Mouse (Mus musculus) cerebellum, adult 11-12 months (tissue): Measurements from ENCODE around the gene Myg1.
A peak's percentile ranks its signal among the peaks of the same experiment; 100 is the strongest.
"Not testable (repeated sequence)": the region's sequence is repeated elsewhere in the genome, so short reads cannot be mapped to it uniquely, and the experiment has no call there.

Experiments used
- DNase-seq: peaks from one replicate; pipeline ENCODE4 v3.0.0; 2022

The Myg1 gene

DNA sequence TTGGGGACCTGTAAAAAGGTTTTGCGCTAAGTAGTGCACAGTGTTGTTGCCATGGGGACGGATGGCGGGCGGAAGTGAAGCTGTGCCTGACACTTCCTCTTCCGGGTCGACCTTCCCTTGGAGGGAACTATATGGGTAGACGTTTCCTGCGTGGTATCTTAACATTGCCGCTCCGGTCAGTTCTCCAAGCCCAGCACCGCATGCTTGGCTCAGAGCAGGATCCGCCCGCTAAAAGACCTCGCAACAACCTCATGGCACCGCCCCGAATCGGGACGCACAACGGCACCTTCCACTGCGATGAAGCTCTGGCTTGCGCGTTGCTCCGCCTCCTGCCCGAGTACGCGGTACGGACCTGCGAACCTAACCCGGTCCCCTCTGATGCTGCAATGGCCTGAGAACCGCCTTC lies at the start of gene Myg1:
Myg1 (plus strand) TSS at position 100 of the 406 bp plus-strand sequence.
- peak; percentile 79 for DNase-seq

DNA sequence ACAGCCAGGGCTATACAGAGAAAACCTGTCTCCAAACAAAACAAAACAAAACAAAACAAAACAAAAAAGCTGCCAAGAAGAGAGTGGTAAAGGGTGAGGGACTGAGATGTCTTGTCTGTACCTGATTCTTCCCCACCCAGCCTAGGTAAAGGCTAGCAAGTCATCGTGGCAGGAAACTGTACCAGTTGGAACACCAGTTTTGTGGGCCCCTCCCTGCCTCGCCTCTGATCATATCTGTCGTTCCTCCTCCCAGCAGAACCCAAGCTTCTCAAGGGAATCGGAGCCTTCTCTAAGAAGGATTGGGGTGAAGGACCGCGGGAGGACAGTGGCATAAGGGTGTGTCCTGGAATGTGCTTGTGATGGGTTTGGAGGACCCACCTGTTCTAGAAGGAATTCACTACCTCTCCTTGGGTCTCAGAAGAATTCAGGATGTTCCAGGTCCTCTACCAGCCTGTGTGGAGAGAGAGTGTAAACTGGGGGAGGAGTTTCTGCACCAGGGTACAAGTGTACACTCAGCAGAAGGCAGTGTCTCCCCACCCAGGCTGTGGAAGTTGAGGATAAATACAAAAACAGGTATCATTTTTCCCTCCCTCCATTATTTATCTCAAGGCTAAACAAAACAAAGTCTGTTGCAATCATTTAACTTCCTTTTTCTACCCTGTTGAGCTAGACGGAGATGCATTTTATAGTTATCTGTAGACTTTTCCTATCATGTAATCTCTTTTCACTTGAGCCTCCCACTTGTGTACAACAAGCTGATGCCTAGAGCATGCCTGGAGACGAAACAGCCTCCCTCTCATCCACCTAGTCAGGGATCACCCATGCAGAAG lies 48.8 kb upstream of the Myg1 start:
- DNase-seq, result no peak

DNA sequence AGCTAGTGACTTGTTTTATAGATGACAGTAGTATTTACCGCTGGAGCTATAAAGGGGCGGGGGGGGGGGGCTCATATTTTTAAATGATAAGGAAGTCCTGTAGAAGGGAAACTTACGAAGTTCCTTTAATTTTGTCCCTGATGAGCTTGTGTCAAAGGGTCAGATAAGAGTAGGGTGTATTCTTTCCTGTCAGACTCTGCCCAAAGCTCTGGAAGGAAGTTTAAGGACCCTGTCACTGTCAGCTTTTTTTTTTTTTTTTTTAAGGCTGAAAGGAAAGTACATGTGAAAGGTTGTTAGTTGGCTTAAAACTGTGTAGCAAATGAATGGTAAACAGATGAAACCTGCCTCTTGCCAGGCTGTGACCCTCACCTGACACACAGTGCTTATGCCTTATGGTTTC lies 47.9 kb upstream of the Myg1 start:
- no peak for DNase-seq

DNA sequence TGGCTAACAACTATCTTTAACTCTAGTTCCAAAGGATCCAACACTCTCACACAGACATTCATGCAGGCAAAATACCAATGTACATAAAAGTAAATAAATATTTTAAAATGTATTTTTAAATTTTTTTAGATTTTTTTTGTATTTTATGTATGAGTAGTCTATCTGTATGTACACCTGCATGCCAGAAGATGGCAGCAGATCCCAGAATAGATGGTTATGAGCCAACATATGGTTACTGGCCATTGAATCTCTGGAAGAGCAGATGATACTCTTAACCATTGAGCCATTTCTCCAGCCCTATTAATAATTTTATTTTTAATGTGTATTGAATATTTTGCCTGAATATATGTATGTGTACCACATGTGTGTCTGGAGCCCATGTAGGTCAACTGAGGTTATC lies 44.1 kb upstream of the Myg1 start:
- no peak for DNase-seq

DNA sequence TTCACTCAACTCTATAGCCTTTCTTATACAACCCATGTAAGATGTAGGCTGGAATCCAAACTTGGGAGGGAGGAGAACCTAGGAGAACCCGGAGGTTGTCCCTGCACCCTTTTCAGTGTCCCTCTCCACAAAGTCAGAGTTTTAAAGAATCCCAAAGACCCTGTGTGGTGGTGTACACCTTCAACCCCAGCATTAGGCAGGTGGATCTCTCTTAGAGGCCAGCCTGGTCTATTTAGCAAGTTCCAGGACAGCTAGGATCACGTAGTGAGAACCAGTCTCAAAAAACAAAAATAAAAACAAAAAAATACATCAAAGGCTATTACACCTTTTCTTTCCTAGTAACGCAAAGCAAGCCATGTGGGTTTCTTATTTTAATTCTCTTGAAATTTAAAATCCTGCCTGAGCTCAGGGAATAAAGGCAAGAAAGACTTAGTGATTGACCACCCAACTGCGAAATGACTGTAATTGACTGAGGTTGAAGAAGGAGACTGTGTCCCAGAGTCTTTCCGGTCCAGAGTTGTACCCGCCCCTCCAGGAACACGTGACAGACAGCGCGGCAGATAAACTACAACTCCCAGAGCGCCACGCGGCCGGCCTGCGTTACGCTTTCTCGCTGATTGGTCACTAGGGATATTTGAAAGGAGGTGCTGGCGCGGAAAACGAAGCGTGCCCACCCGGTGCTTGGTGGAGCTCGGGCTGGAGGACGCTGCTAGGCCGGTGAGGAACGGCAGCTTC lies 35.7 kb upstream of the Myg1 start, which contains the start of gene Espl1:
Espl1 (plus strand) TSS at position 634 of the 735 bp plus-strand sequence.
- DNase-seq, result peak; percentile 89

DNA sequence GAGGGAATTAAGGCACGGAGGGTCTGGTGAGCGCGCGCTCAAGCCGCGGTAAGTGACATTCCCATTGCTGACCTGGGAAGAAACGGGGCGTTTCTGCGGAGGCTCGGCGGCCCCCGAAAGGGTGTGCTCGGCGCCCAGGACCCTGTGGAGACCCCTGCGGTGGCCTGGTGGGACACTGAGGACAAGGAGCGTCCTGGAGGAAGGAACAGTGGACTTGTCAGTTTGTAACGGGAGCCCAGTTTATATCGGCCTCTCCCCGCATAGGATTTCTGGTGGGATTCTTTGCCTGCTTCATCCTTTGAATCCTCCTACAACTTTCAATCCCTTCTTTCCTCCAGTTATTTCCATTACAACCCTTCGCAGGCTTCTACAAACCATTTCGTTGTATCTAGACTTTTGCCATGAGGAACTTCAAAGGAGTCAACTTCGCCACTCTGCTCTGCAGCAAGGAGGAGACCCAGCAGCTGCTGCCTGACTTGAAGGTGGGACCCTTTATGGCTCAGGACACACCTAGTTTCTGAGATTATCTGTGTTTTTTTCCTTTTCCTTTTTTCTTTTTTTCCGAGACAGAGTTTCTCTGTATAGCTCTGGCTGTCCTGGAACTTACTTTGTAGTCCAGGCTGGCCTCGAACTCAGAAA lies 35.0 kb upstream of the Myg1 start:
- DNase-seq, result no peak

DNA sequence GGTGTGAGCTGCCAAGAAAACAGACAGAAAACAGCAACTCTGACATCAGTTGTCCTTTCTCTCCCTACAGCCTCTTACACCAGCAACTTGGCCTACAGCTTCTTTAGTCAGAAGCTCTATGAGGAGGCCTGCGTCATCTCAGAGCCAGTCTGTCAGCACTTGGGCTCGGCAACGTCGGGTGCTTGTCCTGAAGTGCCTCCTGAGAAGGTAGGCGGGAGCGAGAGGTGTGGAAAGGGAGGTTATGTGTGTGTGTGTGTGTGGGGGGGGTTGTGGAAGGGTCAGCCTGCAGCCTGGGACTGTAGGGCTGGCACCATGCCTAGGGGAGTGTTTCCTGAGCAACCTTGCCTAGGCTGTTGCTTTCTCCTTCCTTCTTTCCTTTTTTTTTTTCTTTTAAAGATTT lies 29.0 kb upstream of the Myg1 start:
- no peak for DNase-seq

DNA sequence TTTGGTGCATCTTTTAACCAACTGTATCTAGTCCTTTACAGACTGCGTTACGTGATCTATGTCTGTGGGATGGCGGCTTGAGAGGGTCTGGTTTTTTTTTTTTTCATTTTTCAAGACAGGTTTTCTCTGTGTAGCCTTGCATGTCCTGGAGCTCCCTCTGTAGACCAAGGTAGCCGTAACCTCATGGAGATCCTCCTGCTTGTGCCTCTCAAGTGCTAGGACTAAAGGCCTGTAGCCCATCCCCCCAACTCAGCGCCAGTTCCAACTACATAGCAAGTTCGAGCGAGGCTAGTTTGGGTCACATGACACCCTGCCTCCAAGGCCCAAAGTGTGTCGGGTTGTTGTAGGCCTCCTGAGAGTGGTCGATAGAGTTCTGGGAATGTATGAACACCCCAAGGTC lies 22.8 kb upstream of the Myg1 start:
- DNase-seq, result no peak

DNA sequence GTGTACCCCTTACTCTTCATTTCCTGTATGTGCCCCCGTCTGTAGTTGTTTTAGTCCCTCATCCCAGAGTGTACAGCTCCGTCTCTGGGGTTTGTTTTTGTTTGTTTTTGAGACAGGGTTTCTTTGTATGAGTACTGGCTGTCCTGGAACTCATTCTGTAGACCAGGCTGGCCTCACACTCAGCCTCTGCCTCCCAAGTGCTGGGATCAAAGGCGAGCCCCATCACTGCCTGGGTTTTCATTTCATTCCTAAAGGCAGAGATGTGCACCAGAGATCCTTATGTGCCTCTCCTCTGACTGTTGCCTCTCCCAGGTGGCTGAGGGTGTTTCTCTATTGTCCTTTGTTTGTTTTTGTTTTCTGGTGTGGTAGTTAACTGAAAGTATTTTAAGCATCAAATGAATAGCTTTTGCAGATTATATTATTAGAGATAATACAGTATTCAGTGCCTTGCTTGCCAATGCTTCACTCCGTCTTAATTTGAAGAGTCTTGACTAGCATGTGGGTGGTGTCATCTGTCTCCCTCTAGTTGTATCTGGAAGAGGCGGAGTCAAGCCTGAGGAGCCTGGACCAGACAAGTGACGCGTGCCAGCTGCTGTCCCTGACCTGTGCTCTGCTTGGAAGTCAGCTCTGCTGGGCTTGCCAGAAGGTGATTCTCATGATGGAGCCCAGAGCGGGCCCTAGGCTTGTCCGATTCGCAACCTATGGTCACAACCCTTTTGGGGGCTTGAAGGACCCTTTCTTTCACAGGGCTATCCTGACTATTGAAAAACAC lies 21.2 kb upstream of the Myg1 start:
- DNase-seq, result no peak

DNA sequence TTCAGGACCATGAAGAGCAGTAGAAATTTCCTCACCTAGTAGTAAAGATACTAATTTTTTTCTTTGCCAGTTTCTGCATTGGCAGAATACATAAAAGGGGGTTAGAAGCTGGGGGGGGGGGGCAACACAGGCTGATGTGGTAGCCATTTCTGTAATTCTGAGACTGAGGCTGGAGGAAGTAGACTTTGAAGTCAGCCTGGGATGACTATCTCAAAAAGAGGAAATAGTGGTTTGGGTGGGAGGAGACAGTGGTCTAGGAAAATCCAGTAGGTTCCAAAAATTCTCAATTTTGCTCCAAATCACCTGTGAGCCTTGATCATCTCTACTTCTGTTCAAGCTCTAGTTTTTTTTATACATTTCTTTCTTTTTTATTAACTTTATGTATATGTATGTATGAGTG lies 20.0 kb upstream of the Myg1 start:
- no peak for DNase-seq

DNA sequence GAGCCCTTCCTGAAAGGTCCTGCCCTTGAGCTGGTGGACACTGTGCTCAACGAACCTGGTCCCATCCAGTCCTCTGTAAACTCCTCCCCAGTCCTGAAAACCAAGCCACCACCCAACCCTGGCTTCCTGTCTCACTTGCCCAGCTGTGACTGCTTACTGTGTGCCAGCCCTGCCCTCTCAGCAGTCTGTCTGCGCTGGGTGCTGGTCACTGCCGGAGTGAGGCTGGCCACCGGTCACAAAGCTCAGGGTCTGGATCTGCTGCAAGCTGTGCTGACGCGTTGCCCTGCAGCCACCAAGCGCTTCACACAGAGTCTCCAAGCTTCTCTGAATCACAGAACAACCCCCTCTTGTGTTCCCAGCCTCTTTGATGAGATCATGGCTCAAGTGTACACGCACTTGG lies 16.2 kb upstream of the Myg1 start:
- DNase-seq, result no peak

DNA sequence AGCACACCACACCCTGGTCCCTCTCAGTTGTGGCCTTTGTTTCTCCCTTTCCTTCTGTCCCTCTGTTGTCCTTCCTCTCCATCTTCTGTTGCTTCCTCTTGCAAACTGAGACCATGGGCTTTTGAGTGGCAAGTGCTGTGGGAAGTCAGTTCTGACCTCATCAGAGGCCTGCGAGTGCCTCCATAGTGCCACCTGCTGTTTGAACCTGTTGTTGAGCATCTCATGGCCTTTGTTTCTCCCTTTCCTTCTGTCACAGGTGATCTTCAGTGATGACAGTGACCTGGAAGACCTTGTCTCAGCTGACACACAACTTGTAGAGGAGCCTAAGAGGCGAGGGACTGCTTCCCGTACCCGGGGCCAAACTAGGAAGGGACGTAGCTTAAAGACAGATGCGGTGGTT lies 15.2 kb upstream of the Myg1 start:
- no peak for DNase-seq

DNA sequence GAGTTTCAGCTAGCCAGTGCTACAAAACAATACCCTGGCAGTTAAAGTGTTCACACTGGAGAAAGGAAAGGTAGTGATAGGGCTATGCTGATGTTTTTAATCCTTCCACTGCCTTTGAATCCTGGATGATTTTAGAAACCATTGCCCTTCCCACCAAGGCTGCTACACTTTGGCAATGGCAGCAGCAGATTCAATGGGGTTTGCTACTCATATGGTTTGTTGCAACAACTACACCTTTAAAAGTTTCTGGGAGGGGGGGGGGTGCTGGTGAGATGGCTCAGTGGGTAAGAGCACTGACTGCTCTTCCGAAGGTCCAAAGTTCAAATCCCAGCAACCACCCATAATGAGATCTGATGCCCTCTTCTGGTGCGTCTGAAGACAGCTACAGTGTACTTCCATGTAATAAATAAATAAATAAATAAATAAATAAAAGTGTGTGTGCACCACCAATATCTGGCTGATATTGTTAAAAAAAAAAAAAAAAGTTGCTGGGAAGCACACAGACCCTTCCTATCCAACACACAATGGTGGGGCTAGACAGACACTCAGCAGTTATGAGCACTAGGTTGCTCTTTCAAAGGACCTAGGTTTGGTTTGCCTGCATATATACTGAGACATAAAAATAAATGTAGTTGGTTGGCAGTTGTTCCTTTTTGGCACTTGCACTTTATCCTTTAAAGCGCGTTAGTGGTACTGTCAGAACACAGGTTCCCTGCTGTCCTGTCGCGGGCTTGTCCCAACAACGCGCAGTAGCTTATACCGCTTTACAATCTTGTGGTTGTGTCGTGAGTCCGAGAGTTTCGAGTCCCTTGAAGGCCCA lies 6.6 kb upstream of the Myg1 start:
- no peak for DNase-seq

DNA sequence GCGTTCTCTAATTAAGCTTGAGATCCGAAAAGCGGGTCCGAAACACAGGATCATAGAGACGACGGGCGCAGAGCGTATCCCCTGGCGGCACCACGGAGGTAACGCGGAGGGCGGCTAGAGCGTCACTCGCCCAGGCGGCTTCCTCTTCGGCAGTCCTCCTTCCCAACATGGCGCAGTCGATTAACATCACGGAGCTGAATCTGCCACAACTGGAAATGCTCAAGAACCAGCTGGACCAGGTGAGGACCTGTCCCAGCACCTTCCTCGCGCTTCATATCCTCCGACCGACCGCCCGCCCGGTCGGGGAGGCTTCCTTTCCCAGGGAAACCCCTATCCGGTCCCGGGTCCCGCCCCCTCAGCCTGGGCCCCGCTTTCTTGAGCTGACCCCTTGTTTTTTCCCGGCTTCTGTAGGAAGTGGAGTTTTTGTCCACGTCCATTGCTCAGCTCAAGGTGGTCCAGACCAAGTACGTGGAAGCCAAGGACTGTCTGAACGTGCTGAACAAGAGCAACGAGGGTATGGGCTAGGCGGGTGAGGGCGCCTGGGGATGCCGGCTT lies 5.4 kb upstream of the Myg1 start, which contains the start of gene Pfdn5:
Pfdn5 (plus strand) TSS at position 95 of the 555 bp plus-strand sequence.
- DNase-seq, result peak; percentile 82

DNA sequence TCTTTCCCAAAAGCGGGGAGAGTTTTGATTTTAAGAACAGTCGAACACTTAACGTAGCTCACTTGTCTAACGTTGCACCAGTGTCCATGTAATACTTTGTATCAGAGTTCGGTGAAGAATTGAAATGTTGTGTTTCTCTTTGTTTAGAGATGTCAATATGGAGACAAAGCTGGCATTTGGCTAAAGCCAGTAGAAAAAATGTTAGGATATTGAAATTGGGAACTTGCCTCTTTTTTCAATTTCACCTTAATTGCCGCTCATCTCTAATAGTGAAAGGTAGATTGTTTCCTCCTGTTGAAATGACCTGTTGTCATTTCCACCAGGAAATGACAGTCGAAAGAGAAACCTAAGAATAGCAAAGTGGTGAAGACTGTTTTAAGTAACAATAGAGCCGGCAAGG lies 4.6 kb upstream of the Myg1 start:
- DNase-seq, result no peak

DNA sequence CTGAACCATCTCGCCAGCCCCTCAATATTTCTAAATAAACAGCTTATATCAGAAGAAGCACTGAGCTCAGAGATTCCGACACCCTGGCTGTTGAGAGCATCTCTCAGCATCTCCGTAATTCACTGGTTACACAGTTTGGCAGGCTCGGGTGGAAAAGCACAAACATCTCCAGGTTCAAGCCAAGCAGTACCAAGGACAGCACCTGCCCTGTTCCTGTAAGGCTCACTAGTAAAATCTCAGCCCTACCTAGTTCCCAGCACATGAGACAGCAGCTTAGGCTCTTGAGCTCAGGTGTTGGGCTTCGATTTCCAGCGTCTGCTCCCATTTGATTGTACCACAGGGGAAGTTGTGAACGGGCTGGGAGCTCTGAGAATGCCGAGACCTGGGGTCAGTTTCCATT lies 3.7 kb downstream of the Myg1 start:
- no peak for DNase-seq

DNA sequence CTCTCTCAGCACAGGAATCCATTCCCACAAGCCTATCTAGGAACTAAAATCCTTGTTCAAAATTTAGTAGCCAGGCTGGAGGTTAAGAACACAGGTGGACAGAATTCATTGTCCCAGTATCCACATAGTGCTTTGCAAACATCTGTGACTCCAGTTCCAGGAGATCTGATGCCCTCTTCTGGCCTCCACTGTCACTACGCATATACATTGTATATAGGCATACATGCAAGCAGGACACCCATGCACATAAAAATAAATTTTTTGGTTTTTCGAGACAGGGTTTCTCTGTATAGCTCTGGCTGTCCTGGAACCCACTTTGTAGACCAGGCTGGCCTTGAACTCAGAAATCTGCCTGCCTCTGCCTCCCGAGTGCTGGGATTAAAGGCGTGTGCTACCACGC lies 4.4 kb downstream of the Myg1 start:
- not testable (repeated sequence) for DNase-seq

DNA sequence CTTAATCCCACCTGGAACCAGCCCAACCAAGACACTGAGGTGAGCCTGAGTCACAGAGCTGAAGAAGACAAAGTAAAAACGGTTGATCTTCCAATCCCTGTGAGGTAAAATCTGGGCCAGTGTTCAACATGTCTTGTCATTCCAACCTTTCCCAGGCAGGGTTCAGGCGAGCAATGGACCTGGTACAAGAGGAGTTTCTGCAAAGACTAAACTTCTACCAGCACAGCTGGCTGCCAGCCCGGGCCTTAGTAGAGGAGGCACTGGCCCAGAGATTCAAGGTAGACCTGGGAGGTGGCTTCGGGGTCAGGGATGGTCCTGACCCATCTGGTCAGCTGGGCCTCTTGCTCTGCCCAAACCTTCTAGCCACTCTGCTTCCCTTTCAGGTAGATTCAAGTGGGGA lies 5.4 kb downstream of the Myg1 start:
- DNase-seq, result no peak

DNA sequence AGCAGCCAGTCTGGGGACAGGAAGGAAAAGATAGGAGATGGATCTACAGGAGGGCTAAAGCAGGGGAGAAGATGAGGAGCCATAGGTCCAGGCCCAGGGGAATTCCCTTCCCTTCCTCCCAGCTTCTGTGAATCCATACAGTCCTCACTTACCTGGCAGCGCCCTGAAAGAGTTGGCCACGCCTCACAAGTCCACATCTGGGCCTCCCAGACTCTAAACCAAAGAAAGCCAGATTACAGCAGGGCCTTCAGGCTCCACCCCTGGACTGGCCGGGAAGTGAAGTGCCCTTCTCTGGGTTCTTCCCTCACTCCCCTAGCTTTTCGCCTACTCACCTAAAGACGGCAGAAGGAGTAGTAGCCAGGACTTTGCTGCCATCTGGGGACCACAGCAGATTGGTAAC lies 8.1 kb downstream of the Myg1 start:
- no peak for DNase-seq

DNA sequence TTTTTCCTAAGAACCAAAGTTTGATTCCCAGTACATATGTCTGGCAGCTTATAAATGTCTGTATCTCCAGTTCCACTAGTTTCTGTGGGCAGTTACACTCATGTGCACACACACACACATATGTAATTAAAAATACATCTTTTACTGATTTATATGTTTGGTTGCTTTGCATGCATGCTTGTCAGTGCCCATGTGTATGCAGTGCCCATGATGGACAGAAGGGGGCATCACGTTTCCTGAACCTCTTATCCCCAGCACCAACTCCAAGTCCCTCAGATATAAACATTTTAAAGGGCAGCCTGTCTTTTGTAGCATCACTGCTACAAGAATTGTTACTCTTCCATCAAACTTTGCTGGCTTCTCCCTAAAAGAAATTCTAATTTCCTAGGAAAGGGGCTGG lies 10.1 kb downstream of the Myg1 start:
- no peak for DNase-seq

DNA sequence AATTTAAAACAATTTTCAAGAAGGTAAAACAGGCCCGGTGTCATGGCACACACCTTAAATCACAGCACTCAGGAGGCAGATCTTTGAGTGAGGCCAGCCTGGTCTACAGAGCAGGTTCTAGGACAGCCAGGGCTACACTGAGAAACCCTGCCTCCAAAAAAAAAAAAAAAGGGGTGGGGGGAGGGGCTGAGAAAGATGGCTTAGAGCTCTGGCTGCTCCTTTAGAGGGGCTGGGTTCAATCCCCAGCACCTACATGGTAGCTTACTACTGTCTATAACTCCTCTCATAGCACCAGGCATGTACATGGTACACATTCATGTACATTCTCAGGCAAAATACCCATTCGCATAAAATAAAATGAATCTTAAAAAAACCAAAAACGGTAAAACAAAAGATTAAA lies 13.0 kb downstream of the Myg1 start:
- no peak for DNase-seq

DNA sequence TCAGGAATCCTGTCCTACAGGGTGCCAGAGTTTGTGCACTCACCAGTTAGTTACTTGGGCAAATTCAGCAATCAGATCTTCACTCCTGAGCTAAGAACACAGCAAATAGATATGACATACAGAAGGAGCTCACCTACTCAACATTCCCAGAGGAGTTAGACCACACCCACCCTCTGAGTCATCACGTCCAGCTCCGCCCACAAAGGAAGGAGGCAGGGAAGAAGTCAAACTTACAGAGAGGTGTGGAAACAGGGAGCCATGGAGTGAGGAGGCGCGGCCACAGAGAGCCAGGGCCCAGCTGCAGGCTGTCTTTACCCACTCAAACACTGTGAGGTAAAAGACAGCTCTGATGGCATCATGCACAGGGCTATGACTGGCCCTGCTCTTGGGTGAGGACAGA lies 14.9 kb downstream of the Myg1 start:
- no peak for DNase-seq
